Mouse (Mus musculus) embryonic stem cell, embryonic (primary cell): ENCODE results near the gene Psap.

Experiments
- CTCF ChIA-PET, 4 experiments: fragments of 300-600 bp in 2 of 4; fragments of 350-600 bp in 2 of 4; sonication (Branson Sonifier 250); formaldehyde crosslinking; loops; one replicate each; lab custom pipeline; 2022; ENCODE audit warnings: inconsistent platforms in 2 of 4; lab: Charles Lee
- POLR2A ChIA-PET, 4 experiments: fragments of 300-600 bp in 2 of 4; fragments of 350-600 bp in 2 of 4; sonication (Branson Sonifier 250); formaldehyde crosslinking; loops; one replicate each; lab custom pipeline; 2022; ENCODE audit warnings: antibody characterized with exemption in 4 of 4, inconsistent platforms in 1 of 4; lab: Charles Lee

The Psap gene

GRCm38 (mm10) chr10:60278786-60279185 is 1.4 kb downstream of the Psap start:
- ChIA-PET POLR2A (interaction anchor here in 2 of 4 experiments (0.8 to 2.1 kb wide), 6 partner anchors 8 to 94 kb away, joined by 3 to 7 read pairs (median 3); no protein-coding TSS in a partner anchor), CTCF (interaction anchor here in 1 of 4 experiments (0.6 kb wide), 1 partner anchor 179 kb away, joined by 3 read pairs; no protein-coding TSS in a partner anchor)

GRCm38 (mm10) chr10:60279290-60279940 is 2.0 kb downstream of the Psap start:
- ChIA-PET CTCF (interaction anchor here in 2 of 4 experiments (0.6 to 1.0 kb wide), 3 partner anchors 20 to 178 kb away, joined by 3 to 6 read pairs (median 3); no protein-coding TSS in a partner anchor), POLR2A (interaction anchor here in 2 of 4 experiments (0.8 to 2.1 kb wide), 7 partner anchors 8 to 329 kb away, joined by 3 to 7 read pairs (median 3); no protein-coding TSS in a partner anchor)

GRCm38 (mm10) chr10:60279941-60280301 is 2.5 kb downstream of the Psap start:
- ChIA-PET POLR2A (interaction anchor here in 2 of 4 experiments (0.9 to 2.1 kb wide), 4 partner anchors 9 to 329 kb away, joined by 3 to 7 read pairs (median 3); no protein-coding TSS in a partner anchor), CTCF (interaction anchor here in 2 of 4 experiments (0.7 to 1.0 kb wide), 2 partner anchors 19 to 34 kb away, joined by 3 to 6 read pairs; no protein-coding TSS in a partner anchor)

GRCm38 (mm10) chr10:60280353-60280752 is 2.9 kb downstream of the Psap start:
- POLR2A ChIA-PET: interaction anchor here in 2 of 4 experiments (0.9 to 2.1 kb wide), 4 partner anchors 9 to 330 kb away, joined by 3 to 7 read pairs (median 3); no protein-coding TSS in a partner anchor
- CTCF ChIA-PET: interaction anchor here in 2 of 4 experiments (0.7 to 1.0 kb wide), 2 partner anchors 19 to 34 kb away, joined by 3 to 6 read pairs; no protein-coding TSS in a partner anchor

- ChIA-PET POLR2A (interaction anchor here in 2 of 4 experiments (0.6 to 1.5 kb wide), 4 partner anchors 12 to 374 kb away, joined by 3 to 7 read pairs (median 3); no protein-coding TSS in a partner anchor), CTCF (no interaction called here)
Measured at GRCm38 (mm10) chr10:60281571-60282050, 4.2 kb downstream of the Psap start.

- CTCF ChIA-PET: interaction anchor here in 1 of 4 experiments (0.7 kb wide), 1 partner anchor 36 kb away, joined by 4 read pairs; no protein-coding TSS in a partner anchor
- POLR2A ChIA-PET: interaction anchor here in 3 of 4 experiments (0.6 to 3.9 kb wide), 7 partner anchors 13 to 1555 kb away, joined by 3 to 14 read pairs (median 3); no protein-coding TSS in a partner anchor
Measured at GRCm38 (mm10) chr10:60282116-60283014, 4.9 kb downstream of the Psap start.

- ChIA-PET CTCF (interaction anchor here in 2 of 4 experiments (1.4 to 1.8 kb wide), 2 partner anchors 21 to 476 kb away, joined by 4 read pairs; no protein-coding TSS in a partner anchor), POLR2A (interaction anchor here in 2 of 4 experiments (0.9 to 3.9 kb wide), 4 partner anchors 12 to 38 kb away, joined by 3 to 14 read pairs (median 4); no protein-coding TSS in a partner anchor)
Measured at GRCm38 (mm10) chr10:60284248-60284647, 6.8 kb downstream of the Psap start.

- CTCF ChIA-PET: interaction anchor here in 2 of 4 experiments (1.4 to 1.8 kb wide), 2 partner anchors 21 to 476 kb away, joined by 4 read pairs; no protein-coding TSS in a partner anchor
Measured at GRCm38 (mm10) chr10:60284676-60285111, 7.3 kb downstream of the Psap start.

GRCm38 (mm10) chr10:60285183-60285582 is 7.8 kb downstream of the Psap start:
- ChIA-PET CTCF (interaction anchor here in 2 of 4 experiments (1.4 to 1.8 kb wide), 2 partner anchors 20 to 475 kb away, joined by 4 read pairs; no protein-coding TSS in a partner anchor), POLR2A (interaction anchor here in 3 of 4 experiments (0.5 to 3.9 kb wide), 6 partner anchors 11 to 137 kb away, joined by 3 to 14 read pairs (median 4); no protein-coding TSS in a partner anchor)

More at GRCm38 (mm10) chr10:60284676-60285111, 7.3 kb downstream of the Psap start:
- POLR2A ChIA-PET: interaction anchor here in 3 of 4 experiments (0.5 to 3.9 kb wide), 6 partner anchors 12 to 137 kb away, joined by 3 to 14 read pairs (median 4); no protein-coding TSS in a partner anchor

- ChIA-PET CTCF (interaction anchor here in 2 of 4 experiments (1.4 to 1.8 kb wide), 2 partner anchors 19 to 475 kb away, joined by 4 read pairs; no protein-coding TSS in a partner anchor), POLR2A (interaction anchor here in 2 of 4 experiments (0.6 to 3.9 kb wide), 4 partner anchors 14 to 171 kb away, joined by 3 to 14 read pairs (median 4); no protein-coding TSS in a partner anchor)
Measured at GRCm38 (mm10) chr10:60285676-60286372, 8.4 kb downstream of the Psap start.

GRCm38 (mm10) chr10:60286546-60286945 is 9.1 kb downstream of the Psap start:
- ChIA-PET CTCF (interaction anchor here in 1 of 4 experiments (1.1 kb wide), 1 partner anchor 220 kb away, joined by 3 read pairs; no protein-coding TSS in a partner anchor), POLR2A (interaction anchor here in 2 of 4 experiments (0.5 to 1.0 kb wide), 3 partner anchors 8 to 172 kb away, joined by 3 read pairs; no protein-coding TSS in a partner anchor)

- CTCF ChIA-PET: interaction anchor here in 1 of 4 experiments (1.0 to 1.1 kb wide), 2 partner anchors 60 to 221 kb away, joined by 3 read pairs; partner anchors contain the start of gene Vsir
- POLR2A ChIA-PET: interaction anchor here in 1 of 4 experiments (0.5 to 1.0 kb wide), 2 partner anchors 8 to 47 kb away, joined by 3 read pairs; no protein-coding TSS in a partner anchor
Measured at GRCm38 (mm10) chr10:60287161-60287560, 9.7 kb downstream of the Psap start.

- ChIA-PET CTCF (interaction anchor here in 1 of 4 experiments (1.0 kb wide), 1 partner anchor 59 kb away, joined by 3 read pairs; the partner anchor contains the start of gene Vsir), POLR2A (interaction anchor here in 2 of 4 experiments (0.7 to 2.4 kb wide), 5 partner anchors 8 to 317 kb away, joined by 3 to 7 read pairs (median 4); no protein-coding TSS in a partner anchor)
Measured at GRCm38 (mm10) chr10:60287726-60288125, 10.3 kb downstream of the Psap start.

GRCm38 (mm10) chr10:60289216-60289615 is 11.8 kb downstream of the Psap start:
- POLR2A ChIA-PET: interaction anchor here in 3 of 4 experiments (0.6 to 2.4 kb wide), 11 partner anchors 9 to 402 kb away, joined by 3 to 7 read pairs (median 3); partner anchors contain the start of gene Psap (in 1 of the 3)
- CTCF ChIA-PET: interaction anchor here in 2 of 4 experiments (0.6 to 2.1 kb wide), 4 partner anchors 16 to 751 kb away, joined by 3 to 5 read pairs (median 4); partner anchors contain the start of gene Vsir (in 1 of the 2)

- ChIA-PET POLR2A (interaction anchor here in 3 of 4 experiments (0.6 to 2.4 kb wide), 6 partner anchors 10 to 60 kb away, joined by 3 to 7 read pairs (median 3); no protein-coding TSS in a partner anchor), CTCF (interaction anchor here in 3 of 4 experiments (0.6 to 2.1 kb wide), 5 partner anchors 15 to 1094 kb away, joined by 3 to 7 read pairs (median 5); partner anchors contain the start of gene Vsir (in 1 of the 3))
Measured at GRCm38 (mm10) chr10:60290026-60290738, 12.8 kb downstream of the Psap start.
